Mouse (Mus musculus): Measurements from ENCODE around the gene Aplnr.

Gene Aplnr

GRCm38 (mm10) chr2:85178139-85178800, 42.2 kb downstream of the Aplnr start:
- in situ Hi-C loops (cut with MboI, MseI): no loop called here

- in situ Hi-C loops (cut with MboI, MseI): no loop called here
These were observed 51.6 kb downstream of the Aplnr start for GRCm38 (mm10) chr2:85187582-85188151.

Measured in T-helper 1 cell (primary cell).